Mouse (Mus musculus) activated CD4-positive, CD25-positive, alpha-beta regulatory T cell, adult 4 months (primary cell): ENCODE data around the gene Zbtb9. TPM values are rescaled to one million over a fixed set of nuclear protein-coding genes. Genes with fewer than 3 reads are reported as not detected.

Experiments used
- ATAC-seq: one replicate; pipeline ENCODE4 v1.8.0; 2017
- polyA plus RNA-seq, 2 experiments: library from polyadenylated mRNA; unstranded; fragments of 100-300 nt; shearing (Covaris generic); gene quantifications; one replicate each; pipeline ENCODE4 v1.2.1; 2017

Gene Zbtb9
- polyA plus RNA-seq, 2 experiments from 2014 or later = 8.6 to 9.8 TPM

DNA sequence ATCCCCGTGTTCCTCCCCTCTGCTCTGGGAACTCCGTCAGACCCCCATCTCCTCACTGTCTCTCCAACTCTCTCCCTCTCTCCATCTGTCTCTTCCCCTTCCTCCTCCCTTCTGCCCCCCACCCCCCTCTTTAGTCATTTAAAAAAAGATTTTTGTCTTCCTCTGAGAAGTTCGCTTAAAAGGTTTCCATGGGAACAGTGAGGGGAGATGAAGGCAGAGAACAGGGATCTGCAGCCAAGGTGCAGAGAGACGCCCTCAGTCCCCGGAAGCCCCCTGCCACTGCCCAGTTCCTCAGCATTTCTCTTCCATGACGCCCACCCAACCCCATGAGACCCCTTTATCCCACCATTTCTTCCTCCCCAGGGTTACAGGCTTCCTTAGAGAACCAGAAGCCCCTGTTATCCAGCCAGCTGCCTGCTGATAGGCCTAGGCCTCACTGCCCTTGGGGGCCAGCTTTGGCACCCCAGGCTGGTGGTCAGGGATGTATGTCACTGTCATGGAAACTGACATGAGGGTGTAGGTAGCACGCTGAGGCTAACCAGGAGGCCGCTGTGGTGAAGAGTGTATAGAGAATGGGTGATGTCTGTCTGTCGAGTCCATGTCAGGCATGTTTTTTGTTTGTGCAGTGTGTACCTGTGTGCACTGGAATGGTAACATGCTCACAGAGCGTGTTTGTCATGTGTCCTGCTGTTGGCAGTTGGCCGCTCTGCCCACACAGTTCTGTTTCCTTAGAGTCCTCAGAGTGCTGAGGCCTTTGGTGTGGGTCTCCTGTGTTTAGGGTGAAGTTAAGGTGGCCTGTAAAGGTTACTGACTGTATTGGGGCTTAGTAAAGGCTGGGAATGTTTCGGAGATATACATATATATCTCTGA, 25.5 kb upstream of the Zbtb9 start:
- no peak for ATAC-seq

DNA sequence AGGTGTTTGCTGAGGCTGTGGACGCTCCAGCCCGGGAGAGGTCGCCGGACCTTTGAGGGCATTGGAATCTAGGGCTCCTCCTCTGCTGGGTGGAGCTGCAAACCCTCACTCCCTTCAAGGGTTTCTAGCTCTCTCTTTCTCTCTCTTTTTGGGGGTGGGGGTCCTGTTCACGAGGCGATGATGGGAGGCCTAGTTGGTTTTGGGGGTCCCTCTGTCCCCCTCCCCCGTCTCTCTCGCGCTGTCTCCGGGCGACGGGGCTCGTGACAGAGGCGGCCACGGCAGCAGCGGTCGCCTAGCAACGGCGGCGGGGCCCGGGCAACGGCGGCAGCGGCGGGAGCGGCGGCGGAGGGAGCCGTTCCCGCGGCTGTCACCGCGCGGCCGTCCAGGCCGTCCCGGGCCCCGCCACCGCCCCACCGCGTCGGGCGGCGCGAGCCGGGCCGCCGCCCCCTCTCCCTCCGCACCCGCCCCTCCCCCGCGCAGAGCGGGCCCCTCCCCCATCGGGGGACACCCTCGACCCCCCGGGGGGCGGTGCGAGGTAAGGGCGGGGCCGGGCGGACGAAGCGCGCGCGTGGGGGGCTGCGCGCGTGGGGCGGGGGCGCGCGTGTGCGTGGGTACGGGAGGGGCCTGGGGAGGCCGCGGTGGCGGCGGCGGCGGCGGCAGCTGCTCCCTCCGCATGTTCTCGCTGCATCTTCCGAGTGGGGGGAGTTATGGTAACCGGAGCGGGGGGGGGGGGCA, 24.5 kb upstream of the Zbtb9 start:
- ATAC-seq = no peak

DNA sequence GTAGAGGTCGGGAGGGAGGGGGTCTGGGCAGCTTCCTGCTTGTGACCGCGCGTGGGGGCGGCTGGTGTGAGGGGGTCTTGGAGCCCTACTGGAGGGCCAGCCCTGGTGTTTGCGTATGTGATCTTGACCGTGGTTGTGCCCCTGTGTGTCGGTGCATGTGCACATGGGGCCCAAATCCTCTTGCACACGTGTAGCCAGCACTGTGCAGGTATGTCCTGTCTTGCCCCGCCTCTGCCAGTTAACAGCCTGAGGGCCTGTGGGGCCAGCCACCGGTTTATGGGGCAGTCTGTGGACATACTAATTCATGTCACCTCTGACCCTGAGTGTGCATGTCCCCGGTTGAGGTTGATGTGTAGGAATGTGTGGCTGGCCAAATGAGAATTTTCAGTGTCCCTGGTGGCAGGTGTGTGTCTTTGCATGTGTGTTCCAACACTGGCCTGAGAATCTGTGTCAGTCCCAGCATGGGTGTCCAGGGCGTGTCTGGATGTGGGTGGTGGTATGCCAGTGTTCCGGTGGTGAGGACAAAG, 23.9 kb upstream of the Zbtb9 start:
- ATAC-seq = no peak

DNA sequence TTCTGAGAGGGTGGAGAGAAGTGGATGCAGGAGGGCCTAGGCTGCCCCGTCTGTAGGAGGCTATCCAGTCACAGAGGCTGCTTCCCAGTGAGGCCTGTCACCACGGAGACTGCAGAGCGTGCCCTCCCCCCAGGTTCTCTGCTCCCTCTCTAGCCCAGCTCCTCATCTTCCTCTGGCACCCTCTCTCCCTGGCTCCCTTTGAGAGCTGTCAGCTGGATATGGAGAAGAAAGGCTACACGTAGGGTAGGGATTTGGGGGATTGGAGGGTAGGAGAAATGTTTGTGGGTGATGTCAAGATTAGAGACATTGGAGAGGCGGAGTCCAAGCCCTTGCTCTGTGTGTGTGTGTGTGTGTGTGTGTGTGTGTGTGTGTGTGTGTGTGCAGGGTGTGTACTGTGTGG, 23.1 kb upstream of the Zbtb9 start:
- ATAC-seq = no peak

DNA sequence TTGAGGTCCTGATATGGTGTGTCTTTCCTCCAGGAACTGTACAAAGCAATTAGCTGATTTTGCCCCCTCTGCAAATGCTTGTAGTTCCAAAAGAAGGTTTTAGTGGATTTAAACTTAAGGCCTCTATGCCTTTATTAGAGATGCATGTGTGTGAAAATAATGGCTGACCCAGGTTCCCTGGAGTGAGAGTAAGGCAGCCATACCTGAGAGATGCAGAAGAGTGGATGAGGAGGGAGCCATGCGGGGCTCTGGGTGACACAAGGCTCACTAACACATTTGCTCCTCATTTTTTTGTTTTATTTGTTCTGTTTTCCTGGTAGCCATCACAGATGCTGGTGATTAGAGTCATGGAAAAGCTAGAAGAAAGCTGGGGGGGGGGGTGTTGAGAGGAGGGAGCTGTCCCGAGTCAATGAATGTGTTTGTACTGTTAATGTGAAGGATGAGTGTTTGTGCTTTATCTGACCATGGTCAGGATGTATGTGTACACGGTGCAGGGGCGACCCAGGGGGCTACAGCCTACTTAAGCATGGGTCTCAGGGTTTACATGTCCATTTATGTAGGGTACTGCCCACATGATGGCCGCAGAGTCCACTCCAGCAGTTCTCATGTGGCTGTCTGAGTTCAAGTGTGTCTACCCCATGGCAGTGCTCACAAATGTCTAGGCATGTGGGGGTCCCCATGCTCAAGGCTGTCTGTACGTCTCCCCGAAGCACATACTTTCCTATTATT, 22.2 kb upstream of the Zbtb9 start:
- ATAC-seq = no peak

DNA sequence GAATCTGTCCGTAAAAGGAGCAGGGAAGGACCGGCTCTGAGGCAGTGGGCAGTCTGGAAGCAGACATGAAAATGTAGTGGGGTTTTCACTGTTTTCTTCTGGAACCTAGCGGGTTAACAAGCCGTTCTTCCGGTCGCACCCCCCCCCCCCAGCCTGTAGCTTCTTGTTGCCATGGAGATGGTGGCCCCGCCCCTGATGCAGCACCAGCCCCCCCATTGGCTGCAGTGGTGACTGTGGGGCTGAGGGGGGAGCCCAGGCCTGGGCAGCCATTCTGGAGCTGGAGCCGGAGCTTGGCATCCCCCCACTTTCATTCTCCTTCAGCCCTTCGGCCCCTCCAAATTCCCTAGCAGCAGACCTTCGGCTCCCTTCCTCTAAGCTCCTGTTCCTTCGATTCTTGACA, 21.6 kb upstream of the Zbtb9 start:
- ATAC-seq = peak; percentile 49

DNA sequence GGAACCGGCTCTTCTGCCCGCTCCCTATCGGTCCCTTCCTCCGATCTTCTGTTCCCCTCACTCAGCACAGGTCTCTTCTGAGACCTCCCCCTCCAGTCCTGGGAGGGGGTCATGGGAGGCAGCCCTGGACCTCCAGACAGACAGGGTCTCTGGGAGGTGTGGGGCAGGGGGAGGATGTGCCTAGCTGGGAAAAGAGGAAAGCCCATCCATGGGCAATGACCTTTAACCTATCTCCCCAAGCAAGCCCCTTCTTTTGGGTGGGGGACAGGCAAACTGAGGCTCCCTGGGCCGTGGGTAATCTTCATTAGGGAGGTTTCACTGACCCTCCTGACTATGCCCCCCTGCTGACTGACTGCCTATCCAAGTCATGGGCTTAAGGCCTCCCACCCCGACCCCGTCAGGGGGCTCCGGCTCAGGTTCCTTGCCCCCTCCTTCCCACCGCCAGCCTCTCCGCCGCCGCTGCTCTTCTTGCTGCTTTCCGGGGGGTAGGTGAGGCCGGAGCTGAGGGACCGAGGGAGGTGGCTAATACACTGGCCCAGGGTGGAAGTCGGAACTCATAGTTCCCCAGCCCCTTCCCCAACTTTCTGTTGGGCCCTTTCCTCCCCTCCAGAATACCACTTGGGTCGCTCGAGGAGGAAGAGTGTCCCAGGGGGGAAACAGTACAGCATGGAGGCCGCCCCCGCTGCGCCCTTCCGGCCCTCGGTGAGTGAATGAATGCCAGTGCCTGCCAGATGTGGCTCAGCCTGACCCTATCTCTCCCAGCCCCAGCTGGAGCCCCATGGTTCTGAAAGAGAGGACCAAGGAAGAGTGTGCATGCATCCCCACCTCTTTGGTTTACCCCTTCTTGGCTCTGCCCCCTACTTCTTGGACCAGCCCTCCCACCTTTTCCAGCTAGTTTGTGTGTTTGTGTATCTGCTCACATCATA, 20.8 kb upstream of the Zbtb9 start:
- no peak for ATAC-seq

DNA sequence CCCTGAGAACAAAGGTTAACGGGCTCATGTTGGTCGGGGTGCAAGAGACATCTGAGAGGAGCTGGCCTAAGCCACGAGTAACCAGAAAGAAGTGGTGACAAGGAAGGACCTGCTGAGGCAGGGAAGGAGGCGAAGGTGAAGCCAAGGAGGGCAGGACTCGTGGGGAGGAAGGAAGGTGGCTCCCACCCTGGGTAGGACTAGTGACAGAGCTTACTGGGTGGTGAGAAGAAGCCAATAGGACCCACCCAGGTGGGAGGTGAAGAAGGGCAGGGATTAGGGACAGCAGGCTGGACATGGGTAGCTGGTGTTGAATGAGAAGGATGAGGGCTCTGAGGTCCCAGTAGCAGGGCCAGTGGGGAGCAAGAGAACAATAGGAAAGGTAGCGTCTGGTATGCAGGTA, 19.8 kb upstream of the Zbtb9 start:
- ATAC-seq = no peak

DNA sequence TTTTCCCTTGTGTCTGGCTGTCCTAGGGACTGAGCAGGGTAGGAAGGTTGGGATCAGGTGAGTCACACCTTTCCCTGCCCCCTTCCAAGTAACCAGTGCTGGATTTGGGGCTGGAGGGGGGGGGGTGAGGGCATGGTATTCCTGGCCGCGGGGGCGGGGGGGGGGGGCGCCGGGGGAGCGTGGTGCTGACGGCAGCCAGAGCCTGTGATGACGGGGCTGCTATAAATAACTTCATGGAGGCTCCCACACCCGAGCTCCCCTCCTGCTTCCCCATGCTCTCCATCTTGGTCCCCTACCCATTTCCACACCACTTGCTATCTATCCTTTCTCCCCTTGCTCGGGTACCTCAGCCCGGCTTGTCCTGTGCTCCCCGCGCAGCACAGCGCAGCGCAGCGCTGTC, 19.2 kb upstream of the Zbtb9 start:
- ATAC-seq = no peak

DNA sequence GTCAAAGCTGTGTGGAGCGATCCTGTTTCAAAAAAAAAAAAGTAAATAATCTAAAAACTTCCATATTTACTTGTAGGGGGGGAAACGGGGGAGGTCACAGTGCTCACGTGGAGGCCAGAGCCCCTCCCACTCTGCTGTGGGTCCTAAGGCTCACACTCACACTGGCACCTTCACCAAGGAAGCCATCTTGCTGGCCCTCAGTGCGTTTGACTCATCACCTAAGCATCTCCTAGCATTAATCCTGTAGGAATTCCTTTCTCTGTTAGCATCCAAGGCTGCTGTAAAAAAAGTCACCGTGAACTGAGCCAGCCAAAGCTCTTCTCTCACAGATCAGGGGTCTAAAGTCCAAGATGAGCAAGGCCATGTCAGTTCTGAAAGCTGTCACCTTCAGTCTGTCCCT, 16.7 kb upstream of the Zbtb9 start:
- no peak for ATAC-seq

DNA sequence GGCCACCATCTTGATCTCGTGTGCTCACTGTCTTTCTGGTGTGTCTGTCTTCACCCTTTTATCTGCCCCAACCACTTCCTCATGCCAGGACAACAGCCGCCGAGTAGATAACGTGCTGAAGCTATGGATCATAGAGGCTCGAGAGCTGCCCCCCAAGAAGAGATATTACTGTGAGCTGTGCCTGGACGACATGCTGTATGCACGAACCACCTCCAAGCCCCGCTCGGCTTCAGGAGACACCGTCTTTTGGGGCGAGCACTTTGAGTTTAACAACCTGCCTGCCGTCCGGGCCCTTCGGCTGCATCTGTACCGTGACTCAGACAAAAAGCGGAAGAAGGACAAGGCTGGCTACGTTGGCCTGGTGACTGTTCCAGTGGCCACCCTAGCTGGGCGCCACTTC, 16.1 kb upstream of the Zbtb9 start:
- ATAC-seq = no peak

DNA sequence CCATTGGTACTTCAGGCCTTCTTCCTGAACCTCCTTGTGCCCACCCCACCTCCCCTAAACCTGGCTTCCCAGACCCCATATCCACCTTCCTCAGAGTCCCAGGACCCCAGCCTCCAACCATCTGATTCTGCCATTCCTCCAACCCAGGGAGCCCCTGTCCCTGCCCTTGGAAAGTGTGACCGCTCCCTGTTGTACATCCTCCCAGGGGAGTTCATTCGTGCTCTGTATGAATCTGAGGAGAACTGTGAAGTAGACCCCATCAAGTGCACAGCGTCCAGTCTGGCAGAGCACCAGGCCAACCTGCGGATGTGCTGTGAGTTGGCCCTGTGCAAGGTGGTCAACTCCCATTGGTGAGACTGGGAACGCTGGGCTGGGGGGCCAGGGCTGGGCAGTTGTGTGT, 15.1 kb upstream of the Zbtb9 start:
- ATAC-seq = no peak

DNA sequence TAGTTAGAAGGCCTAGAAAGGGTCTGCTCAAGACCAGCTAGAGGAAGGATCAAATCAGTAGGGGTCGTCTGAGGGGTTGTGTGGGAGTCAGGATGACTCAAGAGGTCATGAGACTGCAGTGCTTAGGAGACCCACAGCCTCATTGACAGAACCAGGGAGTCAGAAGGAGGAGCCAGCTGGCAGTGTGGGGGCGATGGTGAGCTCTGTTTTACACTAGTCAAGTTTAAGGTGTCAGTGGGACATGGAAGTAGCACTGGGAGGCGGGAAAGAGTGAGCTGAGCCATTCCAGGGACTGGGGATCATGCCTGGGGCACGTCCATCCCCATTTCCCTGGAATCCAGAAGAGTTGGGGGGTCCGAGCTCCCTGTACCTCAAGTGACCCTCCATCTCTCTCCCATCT, 14.1 kb upstream of the Zbtb9 start:
- no peak for ATAC-seq

DNA sequence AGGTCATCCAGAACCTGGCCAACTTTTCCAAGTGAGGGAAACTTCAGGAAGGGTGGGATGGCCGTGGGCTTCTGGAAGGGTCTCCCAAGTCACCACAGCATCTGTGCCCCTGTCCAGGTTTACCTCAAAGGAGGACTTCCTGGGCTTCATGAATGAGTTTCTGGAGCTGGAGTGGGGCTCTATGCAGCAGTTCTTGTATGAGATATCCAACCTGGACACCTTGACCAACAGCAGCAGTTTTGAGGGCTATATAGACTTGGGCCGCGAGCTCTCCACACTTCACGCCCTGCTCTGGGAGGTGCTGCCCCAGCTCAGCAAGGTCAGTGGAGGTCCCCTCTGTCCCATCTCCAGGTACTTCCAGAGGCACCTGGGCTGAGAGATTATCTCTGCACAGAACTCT, 13.2 kb upstream of the Zbtb9 start:
- ATAC-seq = no peak

DNA sequence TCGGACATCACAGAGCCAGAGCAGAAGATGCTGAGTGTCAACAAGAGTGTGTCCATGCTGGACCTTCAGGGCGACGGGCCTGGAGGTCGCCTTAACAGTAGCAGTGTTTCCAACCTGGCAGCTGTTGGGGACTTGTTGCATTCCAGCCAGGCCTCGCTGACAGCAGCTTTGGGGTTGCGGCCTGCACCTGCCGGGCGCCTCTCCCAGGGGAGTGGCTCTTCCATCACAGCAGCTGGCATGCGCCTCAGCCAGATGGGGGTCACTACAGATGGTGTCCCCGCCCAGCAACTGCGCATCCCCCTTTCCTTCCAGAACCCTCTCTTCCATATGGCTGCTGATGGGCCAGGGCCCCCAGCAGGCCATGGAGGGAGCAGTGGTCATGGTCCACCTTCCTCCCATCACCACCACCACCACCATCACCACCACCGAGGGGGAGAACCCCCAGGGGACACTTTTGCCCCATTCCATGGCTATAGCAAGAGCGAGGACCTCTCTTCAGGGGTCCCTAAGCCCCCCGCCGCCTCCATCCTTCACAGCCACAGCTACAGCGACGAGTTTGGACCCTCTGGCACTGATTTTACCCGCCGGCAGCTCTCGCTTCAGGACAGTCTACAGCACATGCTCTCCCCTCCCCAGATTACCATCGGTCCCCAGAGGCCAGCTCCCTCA, 11.3 kb upstream of the Zbtb9 start:
- no peak for ATAC-seq

DNA sequence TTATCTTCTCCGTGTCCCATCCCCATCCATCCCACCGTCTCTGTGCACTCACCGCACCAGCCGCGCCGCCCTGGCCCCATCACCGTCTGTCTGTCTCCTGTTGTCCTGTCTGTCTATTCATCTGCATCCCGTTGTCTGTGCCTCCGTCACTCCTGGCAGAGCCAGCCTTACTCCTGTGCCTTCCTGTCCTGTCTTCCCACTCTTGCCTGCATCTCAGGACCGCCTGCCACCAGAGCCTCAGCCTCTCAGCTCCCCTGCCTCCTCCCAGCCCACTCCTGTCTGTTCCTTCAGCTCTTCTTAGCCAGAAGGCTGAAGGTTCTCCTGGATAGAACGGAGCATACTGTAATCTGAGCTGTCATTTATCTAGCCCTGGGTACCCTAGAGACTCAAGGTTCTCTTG, 6.0 kb upstream of the Zbtb9 start:
- ATAC-seq = no peak

DNA sequence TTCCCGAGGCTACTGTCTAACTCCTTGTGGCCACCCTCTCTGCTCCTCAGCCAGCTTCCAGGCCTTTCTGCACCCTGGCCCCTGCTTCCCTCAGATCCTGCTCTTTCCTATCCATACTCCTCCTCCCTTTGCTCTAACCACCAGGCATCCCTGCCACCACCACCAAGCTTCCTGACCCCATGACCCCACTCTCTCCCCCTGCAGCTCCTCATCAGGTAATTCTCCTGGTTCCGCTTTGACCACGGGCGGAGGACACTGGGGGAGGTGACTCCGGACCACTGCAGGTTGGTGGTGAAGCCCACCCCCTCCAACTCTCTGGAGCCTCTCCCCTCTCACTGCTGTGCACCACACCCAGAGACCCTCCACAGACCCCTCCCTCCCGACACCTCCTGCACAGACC, 5.5 kb upstream of the Zbtb9 start:
- ATAC-seq = no peak

DNA sequence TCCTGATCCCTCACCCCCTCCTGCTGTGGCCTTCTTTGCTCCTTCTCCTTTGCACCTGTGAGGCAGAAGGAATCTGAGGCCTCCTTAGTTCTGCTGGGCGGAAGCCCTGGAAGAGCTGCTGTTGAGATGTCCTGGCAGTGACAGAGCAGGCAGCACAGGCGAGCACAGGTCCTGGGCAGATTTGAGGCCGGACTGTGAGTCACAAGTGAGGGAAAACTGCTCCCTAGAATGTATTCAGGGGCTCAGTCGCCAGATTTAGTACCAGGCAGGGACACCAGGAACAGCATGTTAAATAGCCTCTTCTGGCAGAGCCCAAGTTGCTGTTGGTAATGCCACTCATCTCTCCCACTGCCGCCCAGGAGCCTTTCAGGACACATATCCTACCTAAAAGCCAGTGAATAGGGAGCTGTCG, 4.8 kb upstream of the Zbtb9 start:
- ATAC-seq = no peak

DNA sequence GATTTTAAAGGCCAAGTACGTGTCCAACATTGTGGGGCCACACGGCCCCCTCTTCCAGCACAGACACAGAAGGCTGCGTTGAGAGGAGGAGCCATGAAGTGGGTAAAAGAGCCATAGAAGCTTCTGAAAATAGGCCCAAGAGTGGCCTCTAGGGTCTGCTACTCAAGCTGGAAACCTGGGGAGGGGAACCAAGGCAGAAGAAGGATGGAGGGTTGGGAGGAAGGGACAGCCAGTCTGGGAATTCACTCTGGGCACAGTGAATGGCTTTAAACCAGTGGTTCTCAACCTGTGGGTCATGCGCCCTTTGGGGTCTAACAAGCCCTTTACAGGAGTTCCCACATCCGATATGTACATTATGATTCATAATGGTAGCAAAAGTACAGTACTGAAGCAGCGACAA, 3.7 kb upstream of the Zbtb9 start:
- no peak for ATAC-seq

DNA sequence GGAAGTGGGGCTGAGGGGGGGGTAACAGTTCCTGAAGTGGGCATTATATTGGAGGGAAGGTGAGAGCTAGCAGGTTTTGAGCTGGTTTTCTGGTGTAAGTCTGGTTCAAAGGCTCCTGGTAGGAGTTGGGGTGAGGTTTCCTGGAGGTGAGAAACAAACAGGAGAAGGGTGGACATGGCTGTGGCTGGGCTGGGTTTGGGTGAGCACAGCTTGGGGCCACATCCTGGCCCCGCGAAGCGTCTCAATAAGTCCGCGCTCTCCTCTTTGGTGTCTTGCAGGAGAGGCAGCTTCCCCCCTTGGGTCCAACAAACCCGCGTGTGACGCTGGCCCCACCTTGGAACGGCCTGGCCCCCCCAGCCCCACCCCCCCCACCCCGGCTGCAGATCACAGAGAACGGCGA, 2.7 kb upstream of the Zbtb9 start:
- no peak for ATAC-seq

DNA sequence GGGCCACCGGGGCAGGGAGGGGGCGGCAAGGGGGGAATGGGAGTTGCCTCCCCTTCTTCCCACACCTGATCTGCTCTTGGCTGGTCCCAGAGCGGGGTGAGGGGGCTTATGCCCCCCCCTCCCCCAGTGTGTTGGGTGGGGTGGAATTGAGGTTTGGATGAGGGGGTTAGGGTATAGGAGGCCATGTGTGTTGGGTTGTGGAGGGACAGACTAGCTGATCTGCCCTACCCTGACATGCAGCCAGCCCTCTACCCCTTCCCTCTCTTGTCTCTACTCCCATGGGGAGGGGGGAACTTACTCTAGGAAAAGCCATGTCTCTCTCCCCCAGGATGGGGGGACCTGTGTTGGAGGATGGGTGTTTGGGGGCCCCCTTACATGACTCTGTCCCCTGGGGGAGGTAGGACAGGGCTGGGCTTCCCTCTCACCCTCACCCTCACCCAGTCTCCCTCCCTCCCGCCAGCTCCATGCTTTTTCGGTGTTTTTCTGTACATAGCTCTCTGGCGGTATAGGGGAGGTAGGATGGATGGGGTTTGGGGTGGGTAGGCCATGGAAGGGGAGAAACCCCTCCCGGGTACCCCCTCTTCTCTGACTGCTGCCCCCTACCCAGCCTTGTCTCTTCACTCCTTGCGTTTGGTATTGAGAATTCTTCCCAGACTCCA, 1.6 kb upstream of the Zbtb9 start:
- ATAC-seq = no peak
